Mouse (Mus musculus) splenic B cell, adult 2 months (primary cell): ENCODE results near the gene Hsbp1.
"Not testable (repeated sequence)": the region's sequence is repeated elsewhere in the genome, so short reads cannot be mapped to it uniquely, and the experiment has no call there.

Experiments
- DNase-seq: peaks from one replicate; pipeline ENCODE4 v3.0.0-alpha.2; 2011; ENCODE audit warnings: low read depth, low spot score
- H3K27me3 ChIP-seq: 2 replicates; pipeline ENCODE4 v1.6.1; 2012; ENCODE audit warnings: mild to moderate bottlenecking, low read length, moderate library complexity, mixed read lengths; ENCODE audit not compliant: control insufficient read depth, poor library complexity, insufficient read depth, severe bottlenecking
- H3K36me3 ChIP-seq: 2 replicates; pipeline ENCODE4 v1.6.1; 2012; ENCODE audit warnings: mild to moderate bottlenecking, low read length, moderate library complexity, mixed read lengths; ENCODE audit not compliant: control insufficient read depth, poor library complexity, insufficient read depth, severe bottlenecking

Hsbp1 gene

DNA sequence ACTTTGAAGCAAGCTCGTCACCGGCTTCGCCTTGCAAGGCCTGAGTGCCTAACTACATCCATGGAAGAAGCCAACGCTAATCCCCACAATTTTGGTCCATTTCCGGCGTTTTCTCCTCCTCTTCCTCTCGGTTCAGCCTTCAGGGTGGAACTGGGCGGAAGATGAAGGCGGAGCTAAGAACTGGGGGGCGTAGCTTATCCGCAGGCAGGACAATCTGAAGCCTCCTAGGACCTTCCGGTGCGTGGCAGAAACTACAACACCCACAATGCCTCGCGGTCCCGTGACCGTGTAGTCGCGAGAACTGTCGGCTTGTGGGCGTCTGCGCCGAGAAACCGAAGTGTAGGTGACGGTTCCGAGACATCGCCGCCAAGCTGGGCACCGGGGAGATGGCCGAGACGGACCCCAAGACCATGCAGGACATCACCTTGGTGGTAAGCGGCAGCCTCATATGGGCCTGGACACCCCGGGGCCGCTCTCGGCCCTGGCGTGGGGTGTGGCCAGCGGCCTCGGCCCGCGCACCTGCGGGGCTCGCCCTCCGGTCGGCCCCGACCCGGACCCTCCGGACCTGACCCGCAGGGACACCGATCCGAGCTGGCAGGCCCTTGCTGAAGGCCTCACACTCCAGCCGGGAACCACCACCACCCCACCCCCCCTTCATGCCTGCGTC, at the start of gene Hsbp1:
Hsbp1 (plus strand) TSS at position 299 of the 667 bp plus-strand sequence.
- no peaks in the 10 kb centered on the region; the same call in none of the 2 replicates for H3K36me3 ChIP-seq

DNA sequence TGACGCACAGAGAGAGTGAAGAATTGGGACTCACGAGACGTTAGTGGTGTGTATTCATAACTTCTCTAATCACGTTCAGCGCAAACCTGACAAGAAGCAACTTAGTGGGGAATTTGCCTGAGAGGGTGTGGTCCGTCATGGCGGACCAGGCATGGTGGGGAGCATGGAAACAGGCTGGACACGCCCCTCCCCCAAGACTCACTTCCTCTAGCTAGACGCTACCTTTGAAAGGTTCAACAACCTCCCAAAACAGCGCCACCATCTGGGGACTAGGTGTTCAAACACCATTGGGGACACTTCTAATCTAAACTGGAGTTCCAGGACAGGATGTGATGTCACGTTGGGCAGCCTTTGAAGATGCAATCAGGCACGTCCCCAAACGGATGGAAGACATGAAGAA, 48.8 kb upstream of the Hsbp1 start:
- no peak for DNase-seq
- Histone ChIP-seq H3K27me3 (no peaks in the 10 kb centered on the region), H3K36me3 (no peaks in the 10 kb centered on the region)

More for the DNA sequence above, at the start of gene Hsbp1:
- DNase-seq, result peak; percentile 97
- no peaks in the 10 kb centered on the region for H3K27me3 ChIP-seq

DNA sequence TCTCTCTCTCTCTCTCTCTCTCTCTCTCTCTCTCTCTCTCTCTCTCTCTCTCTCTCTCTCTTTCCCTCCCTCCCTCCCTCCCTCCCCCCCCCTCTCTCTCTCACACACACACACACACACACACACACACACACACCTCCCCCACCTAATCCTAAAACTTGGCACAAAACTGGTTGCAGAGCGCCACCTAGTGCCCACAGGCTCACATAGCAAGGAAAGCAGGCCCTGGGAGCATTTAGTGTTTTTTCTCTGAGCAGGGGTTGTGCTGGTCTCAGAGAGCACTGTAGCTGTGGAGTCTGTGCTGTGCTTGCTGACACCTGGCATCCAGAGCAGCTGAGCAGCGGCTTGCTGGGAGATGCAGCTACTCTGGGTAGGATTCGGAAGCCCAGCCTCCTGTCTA, 46.5 kb upstream of the Hsbp1 start:
- not testable (repeated sequence) for H3K36me3 ChIP-seq, H3K27me3 ChIP-seq
- DNase-seq, result peak; percentile 52

DNA sequence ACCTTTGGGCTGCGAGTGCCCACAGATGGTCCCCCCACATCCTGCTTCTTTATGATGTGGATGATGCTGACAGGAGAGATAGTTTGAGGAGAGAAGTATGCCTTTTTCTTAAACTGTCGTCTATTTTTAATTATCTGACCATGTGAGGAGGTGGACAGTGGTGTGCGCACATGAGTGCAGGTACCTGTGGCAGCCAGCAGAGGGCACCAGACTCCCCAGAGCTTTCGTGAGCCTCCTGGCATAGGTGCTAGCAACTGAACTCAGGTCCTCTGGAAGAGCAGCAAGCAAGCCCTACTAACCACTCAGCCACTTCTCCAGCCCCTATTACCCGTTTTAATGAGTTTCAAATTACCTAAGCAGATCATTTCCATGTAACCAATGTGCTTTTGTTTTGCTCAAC, 44.0 kb upstream of the Hsbp1 start:
- Histone ChIP-seq H3K36me3 (no peaks in the 10 kb centered on the region), H3K27me3 (no peaks in the 10 kb centered on the region)
- no peak for DNase-seq

DNA sequence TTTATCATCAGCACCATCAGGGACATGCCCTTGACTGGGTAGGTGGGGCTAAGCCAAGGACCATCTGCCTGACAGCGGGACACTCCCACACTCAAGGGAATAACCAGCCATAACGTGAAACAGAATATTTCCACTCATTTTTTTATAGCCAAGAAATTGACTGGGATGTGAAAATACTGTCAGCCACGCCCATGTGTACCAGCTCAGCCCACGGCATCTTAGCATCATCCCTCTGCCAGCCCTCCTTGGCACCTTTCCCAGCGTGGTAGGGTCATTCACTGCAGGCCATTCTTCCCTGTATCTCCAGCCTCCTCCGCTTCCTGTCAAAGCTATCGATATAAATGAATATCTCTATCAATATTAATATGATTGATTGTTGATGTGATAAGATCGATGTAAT, 40.1 kb upstream of the Hsbp1 start:
- no peaks in the 10 kb centered on the region for H3K27me3 ChIP-seq
- DNase-seq, result no peak

DNA sequence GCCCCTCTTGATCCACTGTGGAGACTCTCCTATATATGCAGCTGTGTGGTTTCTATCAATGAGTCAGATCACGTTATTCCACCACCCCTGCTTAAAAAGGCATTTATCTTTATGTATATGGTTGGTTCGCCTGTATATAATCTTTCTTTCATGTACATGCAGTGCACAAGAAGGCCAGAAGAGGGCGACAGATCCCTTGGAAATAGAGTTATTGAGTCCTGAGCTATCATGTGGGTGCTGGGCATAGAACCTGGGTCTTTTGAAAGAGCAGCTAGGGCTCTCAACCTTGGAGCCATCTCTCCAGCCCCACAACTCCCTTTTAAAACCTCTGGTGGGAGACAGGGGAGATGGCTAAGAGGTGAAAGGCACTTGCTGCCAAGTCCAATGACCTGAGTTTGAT, 32.9 kb upstream of the Hsbp1 start:
- peak; percentile 63 for DNase-seq
- no peaks in the 10 kb centered on the region for H3K36me3 ChIP-seq
- no peaks in the 10 kb centered on the region for H3K27me3 ChIP-seq

More for the DNA sequence above, 40.1 kb upstream of the Hsbp1 start:
- no peaks in the 10 kb centered on the region for H3K36me3 ChIP-seq

DNA sequence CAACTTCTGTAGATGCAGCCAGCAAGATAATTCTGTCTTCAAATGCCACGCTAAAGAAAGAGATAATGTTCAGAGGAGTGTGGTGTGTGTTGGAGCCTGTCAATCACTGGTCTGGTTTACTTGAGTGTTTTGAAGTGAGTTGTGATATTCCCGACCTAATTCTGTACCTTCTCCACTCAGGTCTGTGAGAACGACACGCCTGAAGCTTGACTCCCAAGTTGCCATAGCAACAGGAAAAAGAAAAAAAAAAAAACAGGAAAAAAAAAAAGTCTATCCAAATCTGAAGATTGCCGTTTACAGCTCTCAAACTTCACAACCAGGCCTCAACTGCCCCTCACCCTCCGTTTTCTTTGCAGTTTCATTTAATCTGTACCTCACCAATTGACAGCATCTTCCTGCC, 21.1 kb upstream of the Hsbp1 start:
- DNase-seq, result no peak
- no peaks in the 10 kb centered on the region for H3K36me3 ChIP-seq
- no peaks in the 10 kb centered on the region for H3K27me3 ChIP-seq

DNA sequence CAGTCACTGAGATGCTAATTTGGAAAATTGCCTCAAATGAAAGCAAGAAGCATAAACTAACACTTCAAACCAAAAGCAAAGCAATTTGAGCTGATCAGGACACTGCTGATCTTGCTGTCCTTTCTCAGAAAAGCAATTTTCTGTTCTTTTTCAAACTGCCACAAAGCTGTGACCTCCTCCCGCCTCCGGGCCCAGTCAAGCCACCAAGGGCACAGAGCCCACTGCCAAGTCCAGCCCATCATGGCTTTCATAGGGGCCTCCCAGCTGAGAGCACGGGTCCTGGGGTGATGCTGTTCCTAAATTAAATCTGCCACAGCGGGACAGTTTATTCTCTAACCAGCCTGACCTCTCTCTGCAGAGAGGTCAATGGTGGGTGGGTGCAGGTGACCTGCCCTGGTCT, 4.7 kb upstream of the Hsbp1 start:
- DNase-seq, result no peak
- H3K27me3 ChIP-seq, result no peaks in the 10 kb centered on the region
- no peaks in the 10 kb centered on the region for H3K36me3 ChIP-seq

DNA sequence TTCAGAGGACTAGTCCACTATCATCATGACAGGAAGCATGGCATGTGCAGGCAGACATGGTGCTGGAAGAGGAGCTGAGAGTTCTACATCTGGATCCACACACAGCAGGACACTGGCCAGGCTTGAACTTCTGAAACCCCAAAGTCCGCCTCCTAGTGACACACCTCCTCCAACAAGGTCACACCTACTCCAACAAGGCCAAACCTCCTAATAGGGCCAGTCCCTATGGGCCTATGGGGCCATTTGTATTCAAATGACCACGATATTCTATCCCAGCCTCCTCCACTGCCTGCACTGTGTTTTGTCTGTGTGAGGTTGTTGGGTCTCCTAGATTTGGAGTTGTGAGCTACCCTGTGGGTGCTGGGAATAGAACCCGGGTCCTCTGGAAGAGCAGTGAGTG, 682 bp upstream of the Hsbp1 start:
- Histone ChIP-seq H3K27me3 (no peaks in the 10 kb centered on the region), H3K36me3 (no peaks in the 10 kb centered on the region; the same call in none of the 2 replicates)
- DNase-seq, result peak; percentile 10

DNA sequence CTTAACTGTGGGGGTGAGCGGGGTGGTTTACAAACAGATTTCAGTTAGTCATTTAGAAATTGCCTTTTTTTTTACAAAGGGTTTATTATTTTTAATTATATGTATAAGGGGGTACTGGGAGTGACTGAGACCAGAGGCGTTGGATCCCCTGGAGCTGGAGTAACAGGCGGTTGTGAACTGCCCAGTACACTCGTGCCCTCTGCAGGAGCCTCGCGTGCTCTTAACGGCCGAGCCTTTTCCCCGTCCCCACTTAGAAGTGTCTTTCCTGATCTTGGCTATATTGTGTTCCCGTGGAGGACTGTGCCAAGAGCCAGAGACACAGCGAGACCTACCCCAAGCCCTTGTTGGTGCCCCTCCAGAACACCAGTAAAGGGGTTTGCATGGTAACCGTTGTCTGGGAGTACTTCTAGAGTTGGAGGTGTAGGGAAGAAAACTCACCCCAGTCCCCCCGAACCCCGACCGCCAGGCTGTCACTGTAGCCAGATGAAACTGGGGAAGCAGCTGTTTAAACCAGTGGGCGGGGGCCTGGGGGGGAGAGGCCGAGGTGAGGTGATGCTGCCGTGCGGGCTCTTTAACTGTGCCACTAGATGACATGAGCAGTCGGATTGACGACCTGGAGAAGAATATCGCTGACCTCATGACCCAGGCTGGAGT, 868 bp downstream of the Hsbp1 start:
- peak; percentile 7 for DNase-seq

DNA sequence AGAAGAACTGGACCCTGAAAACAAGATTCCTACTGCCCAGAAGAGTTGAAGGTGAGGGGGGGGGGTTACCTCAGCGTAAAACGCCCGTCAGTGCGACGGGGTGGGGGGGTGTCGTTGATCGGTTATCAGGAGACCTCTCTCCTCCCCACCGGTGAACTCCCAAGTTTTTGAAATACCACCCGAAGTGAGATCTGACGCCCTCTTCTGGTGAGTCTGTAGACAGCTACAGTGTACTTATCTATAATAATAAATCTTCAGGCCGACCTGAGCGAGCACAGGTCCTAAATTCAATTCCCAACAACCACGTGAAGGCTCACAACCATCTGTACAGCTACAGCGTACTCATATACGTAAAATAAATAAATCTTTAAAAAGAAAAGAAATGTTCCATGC, 1.4 kb downstream of the Hsbp1 start:
- Histone ChIP-seq H3K27me3 (no peaks in the 10 kb centered on the region), H3K36me3 (no peaks in the 10 kb centered on the region; the same call in none of the 2 replicates)
- DNase-seq, result peak; percentile 34

More for the DNA sequence above, 868 bp downstream of the Hsbp1 start:
- Histone ChIP-seq H3K27me3 (no peaks in the 10 kb centered on the region), H3K36me3 (no peaks in the 10 kb centered on the region; the same call in none of the 2 replicates)

DNA sequence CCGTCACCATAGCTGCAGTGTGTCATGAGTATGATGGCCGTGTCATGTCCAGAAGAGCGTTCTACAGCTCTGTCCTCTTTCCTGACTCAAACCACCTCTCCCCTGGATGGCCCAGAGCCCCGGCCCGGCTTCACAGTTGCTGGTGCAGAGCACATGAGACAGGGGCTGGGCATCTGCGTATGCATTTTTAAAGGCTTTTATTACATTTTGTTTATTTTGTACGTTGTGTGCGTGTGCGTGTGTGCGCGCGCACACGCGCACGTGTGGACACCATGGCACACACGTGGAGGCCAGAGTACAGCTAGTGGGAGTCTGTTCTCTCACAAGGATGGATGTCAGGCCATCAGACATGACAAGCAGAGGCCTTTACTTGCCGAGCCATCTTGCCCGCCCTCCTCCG, 7.4 kb downstream of the Hsbp1 start:
- Histone ChIP-seq H3K27me3 (no peaks in the 10 kb centered on the region), H3K36me3 (no peaks in the 10 kb centered on the region; the same call in none of the 2 replicates)
- DNase-seq, result no peak

DNA sequence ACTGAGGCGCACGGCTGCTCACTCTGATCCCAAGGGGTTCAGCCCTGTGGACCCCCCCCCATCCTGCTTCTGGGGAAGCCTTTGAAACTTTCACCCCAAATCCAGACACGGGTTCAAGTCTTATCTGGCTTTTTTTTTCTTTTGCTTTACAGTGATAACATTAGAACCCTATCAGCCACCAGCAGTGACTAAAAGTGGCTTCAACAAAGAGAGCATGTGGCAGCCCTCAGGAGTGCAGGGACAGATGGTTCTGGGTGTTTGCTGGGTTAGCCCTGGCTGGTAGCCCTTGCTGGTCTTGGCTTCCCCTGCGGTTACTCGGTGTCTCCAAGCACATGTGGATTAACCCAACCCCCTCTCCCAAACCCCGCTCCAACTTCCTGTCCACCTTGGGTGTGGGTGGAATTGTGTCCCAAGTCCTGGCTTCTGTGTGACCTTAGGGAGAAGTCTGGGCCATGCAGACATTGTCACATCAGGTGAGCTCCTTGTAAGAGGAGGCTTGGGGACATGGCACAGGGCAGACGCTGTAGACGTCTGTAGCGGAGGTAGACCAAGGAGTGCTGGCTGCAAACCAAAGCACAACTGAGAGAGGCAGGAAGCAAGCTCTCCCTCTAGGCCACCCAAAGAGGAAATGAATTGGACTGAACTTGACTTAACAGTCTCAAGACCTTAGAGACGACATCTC, 8.8 kb downstream of the Hsbp1 start:
- peak; percentile 28 for DNase-seq
- H3K27me3 ChIP-seq, result no peaks in the 10 kb centered on the region
- H3K36me3 ChIP-seq, result no peaks in the 10 kb centered on the region; the same call in 1 of the 2 replicates

DNA sequence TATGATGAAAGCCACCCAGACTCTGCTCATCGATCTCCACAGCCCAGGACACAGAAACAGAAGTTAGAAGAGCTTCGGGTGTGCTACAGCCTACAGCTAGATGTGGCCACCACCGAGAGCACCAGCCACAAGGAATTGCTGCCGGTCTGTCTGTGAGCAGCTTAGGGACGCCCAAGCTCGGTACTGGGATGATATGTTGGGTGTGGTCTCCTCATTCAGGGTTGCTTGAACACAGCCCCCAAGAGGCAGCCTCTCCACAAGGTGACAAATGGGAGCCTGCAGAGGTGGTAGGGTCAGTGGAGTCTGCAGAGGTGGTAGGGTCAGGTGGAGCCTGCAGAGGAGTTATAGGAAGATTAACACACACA, 9.4 kb downstream of the Hsbp1 start:
- Histone ChIP-seq H3K36me3 (no peaks in the 10 kb centered on the region; the same call in 1 of the 2 replicates), H3K27me3 (no peaks in the 10 kb centered on the region)
- no peak for DNase-seq

DNA sequence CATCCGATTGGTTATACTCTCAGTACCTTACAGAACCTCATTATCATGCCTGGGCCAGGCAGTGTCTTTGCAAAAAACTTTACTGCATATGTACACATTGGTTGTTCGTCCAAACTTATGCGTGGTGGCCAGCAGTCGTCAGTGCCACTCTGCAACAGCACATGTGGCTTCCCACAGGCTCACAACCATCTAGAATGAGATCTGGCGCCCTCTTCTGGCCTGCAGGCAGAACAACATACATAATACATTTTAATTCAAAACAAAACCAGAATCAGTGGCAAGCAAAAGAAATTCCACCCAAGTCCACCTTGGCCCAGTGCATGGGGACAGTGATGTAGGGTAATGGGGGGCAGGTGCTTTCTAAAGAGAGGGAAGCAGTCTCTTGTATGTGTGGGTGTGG, 12.3 kb downstream of the Hsbp1 start:
- peak; percentile 52 for DNase-seq
- not testable (repeated sequence) for H3K27me3 ChIP-seq, H3K36me3 ChIP-seq
